Mouse (Mus musculus) spleen, adult 2 months (tissue): ENCODE results near the gene Chl1.

Experiments
- CTCF ChIP-seq: fragments of 200-500 bp; IDR thresholded peaks from 2 replicates; pipeline ENCODE4 v1.5.1; 2011; ENCODE audit warnings: mild to moderate bottlenecking, inconsistent platforms; ENCODE audit not compliant: insufficient read depth, insufficient read length, insufficient replicate concordance; ENCODE audit errors: extremely low read depth
- POLR2A ChIP-seq: fragments of 200-500 bp; IDR thresholded peaks from 2 replicates; pipeline ENCODE4 v1.6.1; 2011; ENCODE audit warnings: low read depth, low read length, inconsistent platforms

DNA sequence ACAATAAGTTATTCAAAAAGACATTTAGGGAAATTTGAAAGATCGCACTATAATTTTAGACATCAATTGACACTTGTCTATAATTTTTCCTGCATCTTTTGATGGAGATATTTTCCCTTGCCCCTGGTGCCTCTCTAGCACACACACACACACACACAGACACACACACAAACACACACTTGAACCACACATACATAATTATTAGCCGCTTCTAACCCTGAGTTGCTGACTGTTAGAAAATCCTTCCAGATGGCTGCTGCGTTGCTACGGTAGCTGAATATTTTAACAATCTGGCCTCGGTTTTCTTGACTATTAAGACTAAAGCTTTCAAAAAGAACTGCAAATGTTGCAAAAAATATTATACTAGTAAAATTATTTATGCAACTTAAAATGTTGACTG lies 166.3 kb downstream of the Chl1 start:
- TF ChIP-seq CTCF (no peak), POLR2A (no peak)
